Mouse (Mus musculus) naive thymus-derived CD4-positive, alpha-beta T cell, adult 2 months (primary cell): ENCODE results near the gene Pde7b.

Source experiments
- DNase-seq: peaks from one replicate; pipeline ENCODE4 v3.0.0-alpha.2; 2011; ENCODE audit warnings: low read depth

Pde7b gene

DNA sequence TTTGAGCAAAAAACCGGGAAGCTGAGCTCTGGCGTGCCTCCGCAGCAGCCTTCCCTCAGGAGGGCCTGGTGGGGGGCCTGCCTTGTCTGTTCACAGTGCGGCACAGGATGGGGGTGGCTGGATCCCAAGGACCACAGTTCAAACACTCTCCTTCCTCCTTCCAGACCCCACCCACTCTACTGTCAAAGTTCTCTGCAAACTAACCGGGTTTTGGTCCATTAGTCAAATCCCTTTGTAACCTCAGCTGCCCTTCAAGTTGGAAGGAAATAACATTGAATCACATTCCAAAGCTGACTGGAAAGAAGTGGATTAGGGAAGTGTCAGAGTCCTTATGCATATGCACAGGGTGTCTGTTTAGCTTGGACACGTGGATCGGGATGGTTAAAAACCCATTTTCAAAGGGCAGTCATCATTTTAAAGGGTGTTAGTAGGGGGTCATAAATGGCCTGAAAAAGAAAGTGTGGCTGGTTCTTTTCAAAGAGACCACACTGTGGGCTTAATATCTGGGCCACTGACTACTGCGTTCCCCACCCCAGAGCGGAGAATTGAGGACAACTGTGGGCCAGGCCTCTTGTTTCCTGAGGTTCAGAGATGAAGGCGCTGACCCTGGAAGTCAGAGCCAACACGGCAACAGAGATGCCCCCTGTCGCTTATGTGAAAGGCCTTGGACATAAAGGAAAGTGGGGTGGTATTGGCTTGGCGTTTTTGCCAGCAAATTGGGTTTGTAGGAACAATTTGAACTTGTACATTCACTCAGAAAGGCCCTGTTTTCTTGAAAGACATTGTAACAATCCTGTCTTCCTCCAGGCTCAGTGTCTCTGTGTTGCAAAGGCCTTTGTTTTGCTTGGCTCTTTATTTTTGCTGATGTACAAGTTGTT lies 175.8 kb downstream of the Pde7b start:
- DNase-seq: no peak

DNA sequence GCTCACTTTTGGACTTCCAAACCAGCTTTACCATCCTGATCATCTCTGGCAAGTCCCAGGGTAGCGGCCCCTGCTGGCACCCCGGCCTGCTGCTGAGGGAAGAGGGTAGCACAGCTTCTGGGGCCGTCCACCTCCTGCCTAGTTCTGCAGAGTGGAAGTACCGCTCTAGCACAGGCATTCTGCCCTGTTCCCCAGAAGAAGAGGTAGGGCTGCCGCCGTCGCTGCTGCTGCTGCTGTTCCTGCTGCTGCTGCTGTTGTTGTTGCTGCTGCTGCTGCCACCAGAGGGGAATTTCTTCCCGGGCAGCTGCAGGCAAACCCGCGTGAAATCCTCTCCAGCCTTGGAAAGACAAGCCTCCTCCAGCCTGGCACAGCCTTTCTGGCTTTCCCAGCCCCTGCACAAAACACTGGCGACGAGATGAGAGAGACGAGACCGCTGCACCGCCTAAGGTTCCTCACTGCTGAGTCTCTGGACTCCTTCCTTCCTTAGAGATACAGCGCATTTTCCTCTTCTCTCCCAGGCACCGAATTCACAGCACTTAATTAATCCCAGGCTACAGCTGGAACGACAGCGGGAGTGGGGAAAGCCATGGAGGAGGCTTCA lies 176.8 kb downstream of the Pde7b start:
- DNase-seq: no peak

DNA sequence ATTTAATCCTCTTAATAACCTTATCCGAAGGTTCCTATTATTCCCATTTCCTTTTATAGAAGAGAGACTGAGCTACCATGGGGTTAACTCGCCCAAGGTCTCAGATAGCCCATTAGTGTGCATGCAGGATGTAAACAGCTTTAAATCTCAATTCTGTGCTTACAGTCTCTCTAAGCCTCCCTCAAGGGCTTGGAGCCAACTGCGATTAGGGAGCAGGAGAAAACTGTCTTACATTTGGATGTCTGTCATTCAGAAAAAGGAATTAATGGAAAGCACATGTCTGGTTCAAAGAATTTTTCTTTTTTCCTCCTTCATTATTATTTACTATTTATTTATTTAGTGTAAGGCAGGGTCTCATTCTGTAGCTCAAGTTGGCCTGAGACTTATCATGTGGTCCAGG lies 181.8 kb downstream of the Pde7b start:
- no peak for DNase-seq

DNA sequence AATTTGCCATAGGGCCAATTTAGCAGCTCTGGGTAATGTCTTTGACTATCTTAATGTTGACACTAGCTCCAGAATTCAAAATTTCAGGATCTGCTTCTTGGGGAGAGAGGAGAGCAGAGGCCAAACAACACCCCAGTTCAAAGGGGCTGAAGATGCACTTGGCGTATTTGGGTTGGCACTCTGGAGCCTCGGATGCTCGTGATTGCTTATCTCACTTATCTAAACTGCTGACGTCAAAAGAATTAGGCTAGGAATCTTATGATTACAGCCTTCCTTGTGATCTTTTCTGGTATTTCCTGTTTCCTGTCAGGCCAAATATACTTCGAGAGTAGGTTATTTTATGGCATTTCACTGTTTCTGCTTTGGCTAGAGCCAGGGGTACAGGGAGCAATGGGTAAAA lies 191.1 kb downstream of the Pde7b start:
- peak; percentile 9 for DNase-seq

DNA sequence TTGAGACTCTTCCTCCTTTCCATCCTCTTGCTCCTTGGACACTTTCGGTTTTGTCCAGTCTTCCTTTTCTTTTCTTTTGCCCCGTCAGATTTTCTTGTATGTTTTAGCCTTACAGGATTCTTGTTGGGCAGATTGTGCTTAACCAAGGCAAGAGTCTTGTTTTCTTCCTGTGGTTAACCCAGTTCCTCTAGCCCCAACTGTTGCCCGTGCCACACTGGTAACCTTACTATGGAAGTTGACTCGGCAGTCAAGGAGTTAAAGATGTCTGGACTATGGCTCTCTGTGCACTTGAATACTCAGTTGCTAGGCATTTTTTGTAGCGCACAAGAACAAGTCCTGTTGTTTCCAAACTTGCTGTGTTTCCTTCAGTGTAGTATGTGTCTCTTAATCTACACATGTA lies 193.0 kb downstream of the Pde7b start:
- no peak for DNase-seq

DNA sequence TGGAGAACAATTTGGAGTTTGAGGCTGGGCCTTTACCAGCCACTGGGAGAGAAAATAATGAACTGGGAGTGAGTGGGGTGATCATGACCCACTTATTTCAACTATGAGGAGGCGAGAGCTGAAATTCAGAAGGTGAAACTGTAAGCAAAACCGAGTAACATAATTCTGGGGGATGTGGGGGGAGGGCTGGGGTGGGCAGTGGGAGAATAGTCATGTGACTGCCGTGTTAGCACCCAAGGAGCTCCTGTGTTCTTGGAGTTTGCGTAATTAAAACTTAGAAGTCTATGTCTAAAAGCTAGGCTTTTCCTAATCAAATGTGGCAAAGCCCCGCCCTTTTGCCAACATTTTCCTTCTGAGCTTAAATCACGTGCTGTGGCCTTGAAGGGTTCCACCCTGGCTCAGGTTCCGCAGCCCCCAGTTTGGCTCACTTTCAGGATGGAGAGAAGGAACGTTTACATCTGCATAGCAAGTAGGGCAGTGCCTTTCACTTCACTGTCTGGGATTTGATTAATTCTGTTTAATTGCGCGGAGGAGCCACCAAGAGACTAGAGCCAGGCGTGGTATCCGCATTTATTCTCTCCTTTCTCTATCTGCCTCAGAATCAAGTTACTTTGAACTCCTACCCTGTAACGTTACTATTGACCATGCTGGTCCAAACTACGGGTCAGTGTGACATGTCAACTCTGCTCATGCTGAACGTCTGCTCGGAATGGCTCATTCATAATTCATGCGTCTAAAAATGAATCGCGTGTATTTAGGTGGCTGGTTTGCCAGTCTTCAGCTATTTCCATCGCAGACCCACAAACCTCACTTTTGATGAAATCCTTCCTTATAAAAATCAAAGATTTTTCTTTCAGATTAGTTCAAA lies 196.1 kb downstream of the Pde7b start:
- no peak for DNase-seq

DNA sequence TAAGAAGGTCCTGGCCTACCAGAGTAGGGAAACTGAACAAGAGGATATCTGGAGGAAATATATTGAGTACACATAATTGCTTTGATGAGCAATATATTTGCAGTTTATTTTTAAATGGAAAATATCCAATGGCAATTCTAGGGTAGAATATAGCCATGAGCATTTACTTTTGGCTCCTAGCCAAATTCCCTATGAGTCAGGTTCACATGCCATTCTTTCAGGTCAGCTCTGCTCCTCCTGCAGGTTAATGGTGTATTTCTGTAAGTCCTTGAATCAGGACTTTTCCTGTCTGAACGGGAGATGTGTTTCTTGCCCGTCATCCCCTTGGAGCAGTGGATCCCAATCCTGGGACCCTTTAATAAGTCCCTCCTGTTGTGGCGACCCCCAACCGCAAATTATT lies 197.1 kb downstream of the Pde7b start:
- DNase-seq: no peak

DNA sequence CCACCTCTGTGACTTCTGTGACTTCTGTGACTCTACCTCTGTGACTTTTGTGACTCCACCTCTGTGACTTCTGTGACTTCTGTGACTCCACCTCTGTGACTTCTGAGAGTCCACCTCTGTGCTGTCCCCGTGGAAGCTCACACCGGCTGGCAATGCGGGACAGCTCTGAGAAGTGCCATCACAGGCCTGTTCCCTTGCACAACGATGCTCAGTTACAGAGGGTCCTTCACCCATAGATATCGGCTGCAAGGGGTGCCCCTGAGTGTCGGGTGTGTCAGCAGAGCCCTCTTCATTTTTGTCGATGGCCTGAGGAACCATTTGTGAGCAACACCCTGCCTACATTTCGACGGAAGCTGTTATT lies 206.4 kb downstream of the Pde7b start:
- DNase-seq: peak; percentile 14

DNA sequence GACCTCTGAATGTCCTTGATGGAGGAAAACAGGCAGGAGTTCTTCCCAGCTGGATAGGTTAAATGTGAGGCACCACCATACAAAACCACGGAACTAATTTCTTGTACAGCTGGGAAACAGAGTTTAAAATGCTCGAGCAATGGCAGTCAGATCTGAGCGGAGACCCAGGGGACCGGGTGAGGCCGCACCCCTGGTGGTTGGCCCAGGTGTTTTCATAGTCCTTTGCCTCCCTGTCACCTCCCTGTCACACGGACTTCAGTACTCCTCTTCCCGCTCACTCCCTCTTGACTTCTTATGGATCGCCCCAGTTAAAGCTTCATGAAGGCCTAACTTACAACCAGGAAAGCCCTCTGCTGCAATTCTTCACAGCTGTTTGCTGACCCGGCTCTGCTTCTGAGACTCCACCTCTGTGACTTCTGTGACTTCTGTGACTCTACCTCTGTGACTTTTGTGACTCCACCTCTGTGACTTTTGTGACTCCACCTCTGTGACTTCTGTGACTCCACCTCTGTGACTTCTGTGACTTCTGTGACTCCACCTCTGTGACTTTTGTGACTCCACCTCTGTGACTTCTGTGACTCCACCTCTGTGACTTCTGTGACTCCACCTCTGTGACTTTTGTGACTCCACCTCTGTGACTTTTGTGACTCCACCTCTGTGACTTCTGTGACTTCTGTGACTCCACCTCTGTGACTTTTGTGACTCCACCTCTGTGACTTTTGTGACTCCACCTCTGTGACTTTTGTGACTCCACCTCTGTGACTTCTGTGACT lies 206.9 kb downstream of the Pde7b start:
- DNase-seq: peak; percentile 34

DNA sequence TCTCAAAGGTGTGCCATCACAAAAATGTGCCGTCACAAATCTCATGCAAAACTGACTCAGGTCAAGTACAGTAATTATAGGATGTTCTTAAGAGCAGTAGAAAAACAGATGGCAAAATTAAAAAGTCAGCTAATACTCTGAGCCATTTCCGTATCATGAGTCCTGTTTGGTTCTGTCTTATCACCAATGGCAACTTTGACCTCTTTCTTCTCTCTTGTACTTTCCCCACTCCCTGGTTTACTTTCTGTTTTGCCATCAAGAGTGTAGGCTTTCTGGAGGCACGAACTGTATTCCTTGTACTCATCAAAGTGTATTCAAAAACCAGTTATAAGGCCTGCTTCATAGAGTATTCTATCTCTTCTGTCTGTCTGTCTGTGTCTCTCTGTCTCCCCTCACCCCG lies 211.0 kb downstream of the Pde7b start:
- no peak for DNase-seq

DNA sequence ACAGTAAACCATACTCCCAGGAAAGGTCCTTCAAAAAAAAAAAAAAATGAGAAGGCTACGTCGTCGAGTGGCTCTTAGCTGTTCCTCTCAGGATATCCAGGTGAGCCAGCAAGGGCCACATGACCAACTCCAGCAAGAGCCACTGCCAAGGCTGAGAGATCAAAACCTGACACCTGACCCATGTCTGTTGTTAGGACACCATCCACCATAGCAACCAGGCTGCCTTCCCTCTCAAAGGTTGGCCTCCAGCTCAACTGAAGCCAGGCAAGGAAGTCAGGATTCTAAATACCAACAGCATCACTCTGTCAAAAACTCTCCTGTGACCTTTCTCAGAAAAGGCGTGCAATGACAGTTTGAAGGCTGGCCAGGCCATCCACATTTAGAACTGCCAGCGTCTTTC lies 211.4 kb downstream of the Pde7b start:
- no peak for DNase-seq

DNA sequence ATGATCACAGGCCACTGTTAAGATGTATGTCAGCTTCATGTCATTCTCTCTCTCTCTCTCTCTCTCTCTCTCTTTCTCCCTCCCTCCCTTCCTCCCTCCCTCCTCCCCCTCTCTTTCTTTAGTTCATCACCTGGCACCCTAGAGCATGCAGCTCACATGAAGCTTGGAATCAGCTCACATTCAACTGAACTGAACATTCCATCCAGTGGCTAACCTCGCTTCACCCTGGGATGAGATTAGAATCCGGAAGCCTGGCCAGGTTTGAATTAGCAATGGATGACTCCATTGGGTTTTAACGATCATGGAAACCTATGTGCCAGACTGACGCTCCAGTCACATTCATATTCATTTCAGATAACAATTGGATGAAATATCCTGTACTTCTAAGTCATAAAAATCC lies 215.1 kb downstream of the Pde7b start:
- no peak for DNase-seq

DNA sequence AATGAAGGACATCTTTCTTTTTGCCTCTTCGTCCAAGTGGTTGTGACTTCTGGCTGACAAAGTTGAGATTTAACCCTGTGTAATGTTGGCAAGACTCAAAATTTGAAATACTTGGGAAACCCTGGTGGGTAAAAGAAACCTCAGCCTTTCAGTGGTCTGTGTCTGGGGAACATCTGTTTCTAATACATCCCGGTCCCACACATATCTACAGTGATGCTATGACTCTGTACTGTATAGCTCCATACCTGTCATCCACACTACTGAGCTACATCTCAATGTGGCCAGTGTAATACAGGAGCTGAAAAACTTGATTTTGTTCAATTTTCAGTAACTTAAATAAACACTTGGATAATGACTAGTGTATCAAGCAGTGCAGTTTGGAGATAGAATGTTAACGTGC lies 216.4 kb downstream of the Pde7b start:
- DNase-seq: no peak

DNA sequence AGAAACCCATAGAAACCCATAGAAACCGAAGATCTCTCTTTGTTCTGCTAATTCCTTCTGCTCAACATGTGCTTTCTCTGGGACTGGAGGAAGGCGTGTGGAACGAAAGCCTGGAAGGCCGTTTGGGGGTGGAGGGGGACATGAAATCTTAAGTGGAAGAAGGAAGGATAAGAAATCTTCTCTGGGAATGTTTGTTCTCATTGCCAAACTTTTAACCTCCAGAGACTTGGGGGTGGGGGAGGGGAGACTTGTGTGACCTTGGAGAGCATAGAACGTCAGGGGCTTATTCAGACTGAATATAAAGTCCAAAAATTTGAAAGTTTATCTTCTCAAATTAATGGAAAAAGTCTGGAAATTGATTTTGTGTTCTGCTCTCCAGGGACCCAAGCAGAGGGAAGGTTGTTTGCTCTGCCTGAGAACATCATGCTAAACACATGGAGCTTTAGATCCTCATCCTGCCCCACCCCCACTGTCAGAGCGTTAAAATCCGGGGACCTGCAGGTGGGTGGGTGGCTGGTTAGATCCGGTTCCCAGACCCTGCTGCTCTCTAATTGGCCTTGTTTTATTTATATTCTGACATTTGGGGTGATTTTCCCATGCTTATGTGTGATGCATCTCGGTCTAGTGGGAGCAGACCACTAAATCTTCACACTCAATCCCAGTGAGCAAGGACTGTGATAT lies 217.0 kb downstream of the Pde7b start:
- DNase-seq: no peak

DNA sequence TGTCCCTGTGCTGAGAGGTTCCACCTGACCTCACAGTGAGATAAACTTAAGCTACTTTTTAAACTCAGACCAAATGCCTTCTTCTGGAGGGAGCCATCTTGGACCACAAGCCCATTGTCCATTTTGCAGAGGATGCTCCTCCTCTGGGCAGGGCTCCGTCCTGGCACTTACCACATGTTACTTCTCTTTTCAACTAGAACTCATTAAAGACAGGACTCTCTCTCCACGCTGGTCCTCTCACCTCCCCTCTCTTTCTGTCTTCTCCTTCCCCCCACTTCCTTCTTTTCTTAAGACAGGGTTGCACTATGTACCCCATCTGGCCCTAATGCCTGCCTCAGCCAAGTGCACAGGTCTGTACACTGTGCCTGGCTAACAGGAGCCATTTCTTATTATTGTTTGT lies 217.8 kb downstream of the Pde7b start:
- no peak for DNase-seq

DNA sequence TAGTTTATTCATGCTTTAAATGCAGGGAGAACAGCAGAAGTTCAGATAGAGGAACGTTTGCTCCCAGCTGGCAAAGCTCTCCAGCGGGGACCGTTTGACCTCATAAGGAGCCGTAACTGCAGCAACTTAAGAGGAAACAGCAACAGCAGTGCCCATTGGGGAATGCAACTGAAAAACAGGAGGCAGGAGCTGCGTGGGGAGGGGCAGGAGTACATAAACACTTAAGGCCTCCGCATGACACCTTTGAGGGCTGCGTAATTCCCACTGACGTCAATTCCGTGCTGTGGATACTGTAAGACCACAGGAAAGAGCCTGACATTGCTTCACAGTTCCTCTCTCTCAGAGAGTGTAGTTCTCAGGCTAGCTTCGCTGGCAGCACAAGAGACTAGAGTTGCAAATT lies 219.4 kb downstream of the Pde7b start:
- no peak for DNase-seq

DNA sequence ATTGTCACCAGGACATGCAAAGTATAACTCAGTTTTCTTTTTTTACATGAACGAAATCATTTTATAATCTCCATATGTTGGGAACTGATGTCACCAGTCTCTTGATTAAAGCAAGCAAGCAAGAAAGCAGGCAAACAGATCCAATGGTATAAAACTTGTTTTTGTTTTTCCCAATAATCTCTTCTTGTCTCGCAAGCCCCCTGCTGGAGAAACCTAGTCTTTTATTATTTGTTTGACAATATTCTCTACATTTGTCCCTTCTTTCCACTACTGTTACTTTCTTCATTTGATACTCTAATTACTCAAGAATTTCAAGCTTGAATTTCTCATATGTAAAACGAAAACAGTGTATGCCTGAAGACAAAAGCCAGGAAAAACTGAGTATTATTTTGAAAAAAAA lies 220.1 kb downstream of the Pde7b start:
- DNase-seq: no peak

DNA sequence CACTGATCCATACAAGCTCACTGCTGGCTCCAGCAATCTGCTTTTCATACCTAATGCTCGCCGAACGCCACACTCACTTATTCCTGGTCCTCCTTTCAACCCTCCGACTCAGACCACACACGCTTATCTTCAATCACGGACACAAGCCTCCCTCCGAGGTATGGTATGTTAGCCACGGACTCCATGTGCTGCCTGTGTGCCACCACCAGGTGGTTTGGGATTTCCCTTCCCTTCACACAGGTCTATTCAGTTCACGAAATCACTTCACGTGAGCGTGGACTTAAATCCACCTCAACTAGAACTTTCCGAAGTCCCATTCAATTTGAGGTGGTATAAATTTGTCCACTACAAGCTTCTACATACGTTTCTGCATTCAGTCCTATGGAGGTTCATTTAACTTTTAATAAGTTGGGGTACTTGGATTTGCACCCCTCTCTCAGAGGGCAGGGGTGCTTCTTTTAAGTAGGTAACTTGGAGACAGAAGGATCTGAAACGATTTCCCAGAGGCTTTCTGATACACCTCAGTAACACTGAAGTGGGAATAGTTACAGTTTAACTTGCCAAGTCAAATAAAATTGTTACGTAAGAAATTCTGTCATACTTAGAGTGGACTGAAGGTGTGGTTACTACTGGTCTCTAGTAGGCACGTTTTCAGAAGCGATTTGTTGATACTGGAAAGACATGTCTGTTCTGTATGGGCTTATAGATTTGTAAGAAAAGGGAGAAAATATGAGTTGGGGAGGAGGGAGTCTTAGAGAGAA lies 221.4 kb downstream of the Pde7b start:
- DNase-seq: no peak

DNA sequence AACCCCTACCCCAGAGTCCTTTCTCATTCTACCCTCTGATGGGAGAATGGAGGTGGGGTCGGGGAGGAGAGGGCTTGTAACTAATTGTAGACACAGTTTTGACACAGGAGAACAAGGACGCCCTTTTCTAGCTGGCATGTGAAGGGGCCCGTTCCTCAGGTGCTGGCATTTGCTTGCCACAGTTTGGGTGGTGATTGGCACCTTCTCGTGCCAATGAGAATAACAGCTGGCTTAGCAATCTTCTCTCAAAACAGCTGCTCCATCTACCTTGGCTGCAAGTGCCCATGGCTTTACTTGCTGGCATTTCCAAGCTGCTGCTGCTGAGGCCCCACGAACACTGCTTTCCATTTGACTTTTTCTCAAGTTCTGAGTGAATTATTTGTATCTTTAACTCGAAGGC lies 223.7 kb downstream of the Pde7b start:
- DNase-seq: no peak

DNA sequence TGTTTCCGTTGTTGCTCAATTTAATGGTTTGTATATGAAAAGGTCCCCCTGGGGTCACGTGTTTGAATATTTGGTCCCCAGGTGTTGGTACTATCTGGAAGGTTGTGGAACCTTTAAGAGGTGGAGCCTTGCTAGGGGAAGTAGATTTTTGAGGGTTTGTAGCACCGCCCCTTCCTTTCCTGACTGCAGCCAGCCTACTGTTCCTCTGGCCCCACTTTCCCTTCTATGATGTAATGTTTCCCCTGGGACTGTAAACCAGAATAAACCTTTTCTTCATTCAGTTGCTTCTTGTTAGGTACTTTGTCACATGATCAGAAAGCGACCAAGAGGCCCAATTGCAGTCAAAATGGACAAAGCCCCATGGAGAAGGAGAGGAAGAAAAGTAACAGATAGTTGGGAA lies 229.8 kb downstream of the Pde7b start:
- no peak for DNase-seq
